Mouse (Mus musculus) ovary, postnatal 36 days (tissue): ENCODE data around the gene Zfp57.
"Not testable (repeated sequence)": the region's sequence is repeated elsewhere in the genome, so short reads cannot be mapped to it uniquely, and the experiment has no call there.

Source experiments
- DNase-seq: peaks from one replicate; pipeline ENCODE4 v3.0.0; 2022; ENCODE audit warnings: low spot score, mixed read lengths

Zfp57 gene

GRCm38 (mm10) chr17:37000863-37001262 lies at the start of gene Zfp57:
Gene Zfp57 (plus strand): TSS chr17:37001163.
- no peak for DNase-seq

GRCm38 (mm10) chr17:36952631-36953030 lies 48.3 kb upstream of the Zfp57 start:
- no peak for DNase-seq

- no peak for DNase-seq
These were observed 47.9 kb upstream of the Zfp57 start for GRCm38 (mm10) chr17:36953062-36953461.

GRCm38 (mm10) chr17:36957999-36958743 lies 42.8 kb upstream of the Zfp57 start, which contains the start of the genes Znrd1 and Znrd1as:
Gene Znrd1 (minus strand): TSS chr17:36958559.
Gene Znrd1as (plus strand): TSS chr17:36958592.
- DNase-seq = peak; percentile 92

- DNase-seq = no peak
These were observed 42.1 kb upstream of the Zfp57 start for GRCm38 (mm10) chr17:36958884-36959283.

GRCm38 (mm10) chr17:36961125-36961524 lies 39.8 kb upstream of the Zfp57 start:
- DNase-seq = no peak

- no peak for DNase-seq
These were observed 34.1 kb upstream of the Zfp57 start for GRCm38 (mm10) chr17:36966875-36967274.

GRCm38 (mm10) chr17:36970316-36970890 lies 30.6 kb upstream of the Zfp57 start:
- no peak for DNase-seq

GRCm38 (mm10) chr17:36971172-36971850 lies 29.7 kb upstream of the Zfp57 start:
- DNase-seq = no peak

GRCm38 (mm10) chr17:36972791-36973190 lies 28.2 kb upstream of the Zfp57 start:
- DNase-seq = no peak

GRCm38 (mm10) chr17:36973271-36973787 lies 27.6 kb upstream of the Zfp57 start:
- no peak for DNase-seq

GRCm38 (mm10) chr17:36981221-36981813 lies 19.6 kb upstream of the Zfp57 start, which contains the start of gene 2410137M14Rik:
Gene 2410137M14Rik (minus strand): TSS chr17:36981237.
- peak; percentile 6 for DNase-seq

GRCm38 (mm10) chr17:36981845-36982244 lies 19.1 kb upstream of the Zfp57 start:
- no peak for DNase-seq

- no peak for DNase-seq
These were observed 18.5 kb upstream of the Zfp57 start for GRCm38 (mm10) chr17:36982253-36983155.

GRCm38 (mm10) chr17:36988475-36988874 lies 12.5 kb upstream of the Zfp57 start:
- DNase-seq = no peak

GRCm38 (mm10) chr17:36989437-36989836 lies 11.5 kb upstream of the Zfp57 start, which contains the start of gene H2-M5:
Gene H2-M5 (minus strand): TSS chr17:36989537.
- DNase-seq = no peak

GRCm38 (mm10) chr17:36990630-36991029 lies 10.3 kb upstream of the Zfp57 start:
- not testable (repeated sequence) for DNase-seq

- DNase-seq = no peak
These were observed 8.4 kb upstream of the Zfp57 start for GRCm38 (mm10) chr17:36992336-36993104.

- DNase-seq = no peak
These were observed 7.1 kb upstream of the Zfp57 start for GRCm38 (mm10) chr17:36993770-36994325.

GRCm38 (mm10) chr17:36994528-36994927 lies 6.4 kb upstream of the Zfp57 start:
- DNase-seq = no peak
